Mouse (Mus musculus) T-helper 17 cell (primary cell): ENCODE measurements at regions not wholly inside any gene's neighbourhood (a gene's known extent, or its start where the extent isn't known, plus 50 kb on each side); places are given as distances from the start of the nearest gene placed in this dataset.
"Not testable (repeated sequence)": the region's sequence is repeated elsewhere in the genome, so short reads cannot be mapped to it uniquely, and the experiment has no call there.

Experiments used
- in situ Hi-C, 2 experiments: fragments of 300-600 bp; cut with MboI, MseI; formaldehyde crosslinking; loops; 1 replicate in 1 of 2; 2 replicates in 1 of 2; pipeline ENCODE4 v1.15.1; 2025; ENCODE audit warnings: high pct_unique_total_duplicates in 2 of 2

GRCm38 (mm10) chr8:118209301-118209700 is 74.2 kb upstream of the Cdh13 start:
- in situ Hi-C loops = not testable (repeated sequence)

- in situ Hi-C loops = no loop called here
Measured at GRCm38 (mm10) chr8:118190866-118191265, 92.7 kb upstream of the Cdh13 start.

- in situ Hi-C loops = no loop called here
Measured at GRCm38 (mm10) chr8:118189226-118189625, 94.3 kb upstream of the Cdh13 start.

DNA sequence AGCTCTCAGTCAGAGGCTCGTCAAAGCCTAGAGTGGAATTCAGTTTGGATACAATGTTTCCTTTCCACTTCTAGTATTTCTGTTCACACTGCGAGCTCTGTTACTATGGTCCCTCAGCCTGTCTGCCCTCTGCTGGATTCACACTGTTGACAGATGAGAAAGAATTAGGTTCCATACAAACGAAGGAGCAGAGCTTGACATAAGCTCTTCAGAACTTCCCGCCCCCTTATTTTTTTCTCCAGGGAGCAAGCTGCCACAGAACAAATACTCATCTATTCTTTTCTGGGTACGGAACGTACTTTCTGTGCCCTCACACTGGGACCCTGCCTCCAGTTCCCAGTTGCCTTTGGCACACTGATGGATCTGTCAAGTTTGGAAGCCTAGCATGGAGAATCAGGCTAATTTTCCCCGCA is 114.5 kb upstream of the Cdh13 start:
- in situ Hi-C loops = no loop called here

DNA sequence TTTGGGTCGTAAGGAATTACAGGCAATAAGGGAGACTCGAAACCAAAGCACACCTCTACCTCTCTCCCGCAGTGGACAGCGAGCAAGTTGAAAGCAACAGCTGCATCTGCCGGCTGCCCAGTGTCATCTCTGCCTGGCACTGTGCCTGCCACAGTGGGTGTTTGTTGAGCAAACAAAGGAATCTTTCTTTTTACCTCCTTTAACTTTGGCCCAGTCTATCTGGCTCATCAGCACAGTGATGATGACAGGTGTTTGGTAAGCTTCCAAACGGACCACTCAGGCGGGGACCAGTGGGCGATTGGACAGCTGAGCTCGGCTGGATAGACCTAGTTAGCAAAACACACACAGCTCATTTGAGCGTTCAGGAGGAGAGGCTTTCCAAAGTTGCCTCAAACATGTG is 121.4 kb upstream of the Cdh13 start:
- in situ Hi-C loops = no loop called here

DNA sequence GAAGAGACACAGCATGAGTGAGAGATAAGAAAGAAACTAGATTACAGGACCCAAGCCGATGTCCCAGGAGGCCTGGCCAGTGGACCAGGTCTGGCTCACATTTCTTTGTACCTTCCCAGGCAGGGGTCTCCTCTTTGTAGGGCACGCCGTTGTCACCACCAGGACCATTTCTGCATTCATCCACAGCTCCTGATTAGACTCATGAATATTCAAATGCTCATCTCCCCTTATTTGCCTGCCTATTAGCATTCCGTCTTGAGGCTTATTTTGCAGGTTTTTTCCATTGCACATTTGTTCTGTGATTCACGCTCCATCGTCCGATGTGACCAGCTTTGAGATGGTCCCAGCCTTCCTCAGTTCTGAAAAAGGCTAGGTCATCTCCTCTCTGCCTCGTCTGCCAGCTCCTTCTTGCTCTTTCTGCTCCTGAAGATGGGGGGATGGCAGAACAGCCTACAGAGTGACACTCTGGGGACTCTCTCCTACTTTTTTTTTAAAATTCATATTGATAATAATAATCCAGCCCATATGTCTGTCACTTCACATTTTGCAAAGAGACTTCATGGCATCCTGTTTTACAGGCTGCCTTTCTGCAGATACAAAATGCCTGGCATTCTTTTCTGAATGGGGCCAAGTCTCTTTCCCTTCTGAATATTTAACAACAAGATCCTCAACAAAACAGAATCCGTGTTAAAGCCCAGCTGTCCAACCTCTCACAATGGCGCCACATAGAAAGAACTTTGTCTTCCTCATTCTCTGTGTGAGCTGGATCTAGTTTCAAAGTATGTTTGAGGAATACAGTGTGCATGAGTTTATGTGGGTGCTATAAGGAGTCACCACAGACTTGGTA is 136.0 kb upstream of the Cdh13 start:
- in situ Hi-C loops = no loop called here

GRCm38 (mm10) chr8:118144546-118144945 is 139.0 kb upstream of the Cdh13 start:
- in situ Hi-C loops = no loop called here

DNA sequence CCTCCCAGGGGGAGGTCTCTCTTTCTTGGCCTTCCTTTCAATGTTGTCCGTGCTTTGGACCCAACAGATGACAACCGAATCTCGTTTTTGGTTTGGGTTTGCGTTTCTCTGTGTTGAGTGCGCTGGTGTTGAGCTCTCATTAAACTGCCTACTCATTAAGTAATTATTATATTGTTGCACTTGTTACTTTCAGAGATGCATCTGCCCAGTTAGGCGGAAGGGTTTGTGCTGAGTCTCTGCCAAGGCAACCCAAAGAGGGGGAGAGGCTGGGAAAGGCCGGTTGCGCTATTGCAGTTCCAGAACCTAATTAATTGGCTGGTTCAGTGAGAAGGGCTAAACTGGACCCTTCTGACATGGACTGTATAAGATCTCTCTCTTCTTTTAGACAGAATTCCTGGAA is 141.2 kb upstream of the Cdh13 start:
- in situ Hi-C loops = no loop called here

DNA sequence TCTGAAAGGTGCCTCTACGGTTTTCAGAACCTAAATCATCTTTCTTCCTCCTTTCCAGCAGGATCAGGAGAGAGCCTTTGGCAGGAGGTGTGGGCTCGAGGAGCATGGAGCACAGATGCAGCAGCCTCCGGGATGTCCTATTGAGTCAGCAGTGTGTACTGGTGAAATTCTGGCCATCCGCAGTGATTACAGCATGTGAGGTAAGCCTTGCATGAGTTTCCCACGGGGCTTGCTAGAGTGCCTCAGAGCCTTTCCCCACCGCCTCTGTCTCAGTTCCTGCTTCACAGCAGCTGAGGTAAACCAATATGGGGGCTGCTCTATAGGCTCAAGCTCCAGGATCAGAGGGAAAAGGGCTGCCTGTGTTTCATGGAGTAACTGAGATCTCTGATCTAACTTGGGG is 143.6 kb upstream of the Cdh13 start:
- in situ Hi-C loops = no loop called here

GRCm38 (mm10) chr8:118137846-118138245 is 145.7 kb upstream of the Cdh13 start:
- in situ Hi-C loops = no loop called here

DNA sequence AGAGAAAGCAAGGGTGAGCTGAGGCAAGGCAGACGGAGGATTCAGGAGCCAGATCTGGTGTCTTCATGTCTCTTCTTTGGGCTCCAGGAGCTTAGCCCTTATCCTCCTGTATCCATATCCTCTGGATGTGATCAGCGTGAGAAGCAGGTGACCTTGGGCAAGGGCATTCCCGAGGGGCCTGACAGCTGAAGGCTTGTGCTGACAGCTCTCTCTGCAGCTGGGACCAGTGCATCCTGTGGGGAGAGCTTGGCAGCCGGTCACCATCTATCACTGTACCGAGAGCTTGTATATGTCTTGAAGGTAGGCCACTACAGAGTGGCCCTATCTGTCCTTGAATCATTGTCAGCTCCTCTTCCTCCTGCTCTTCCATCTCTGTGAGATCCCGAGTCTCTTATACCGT is 158.5 kb upstream of the Cdh13 start:
- in situ Hi-C loops = no loop called here

- in situ Hi-C loops = no loop called here
Measured at GRCm38 (mm10) chr8:118114253-118114652, 169.3 kb upstream of the Cdh13 start.

- in situ Hi-C loops = loop anchor here in 1 of 2 experiments (5.0 kb wide), 1 partner anchor 973 kb away; no protein-coding TSS in a partner anchor
Measured at GRCm38 (mm10) chr8:118104464-118105050, 179.0 kb upstream of the Cdh13 start.

- in situ Hi-C loops = no loop called here
Measured at GRCm38 (mm10) chr8:118101346-118101745, 182.2 kb upstream of the Cdh13 start.

DNA sequence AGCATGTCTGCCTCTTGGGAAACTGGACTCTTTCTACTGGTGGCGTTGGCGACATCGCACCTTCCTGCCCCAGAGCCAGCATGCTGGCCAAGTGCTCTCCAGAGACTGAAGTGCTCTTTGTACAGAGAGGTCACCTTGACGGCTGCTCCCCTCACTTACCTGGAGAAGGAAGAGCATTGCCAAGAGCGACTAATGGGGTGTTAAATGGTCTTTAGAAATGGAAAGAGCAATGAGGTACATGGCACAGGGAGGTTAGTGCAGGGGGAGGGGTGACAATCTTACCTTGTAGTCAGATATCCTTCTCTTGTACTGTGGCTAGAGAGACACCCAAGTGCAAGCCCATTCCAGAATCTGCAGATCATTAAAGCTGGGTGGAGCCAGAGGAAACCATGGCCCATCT is 220.8 kb upstream of the Cdh13 start:
- in situ Hi-C loops = no loop called here

DNA sequence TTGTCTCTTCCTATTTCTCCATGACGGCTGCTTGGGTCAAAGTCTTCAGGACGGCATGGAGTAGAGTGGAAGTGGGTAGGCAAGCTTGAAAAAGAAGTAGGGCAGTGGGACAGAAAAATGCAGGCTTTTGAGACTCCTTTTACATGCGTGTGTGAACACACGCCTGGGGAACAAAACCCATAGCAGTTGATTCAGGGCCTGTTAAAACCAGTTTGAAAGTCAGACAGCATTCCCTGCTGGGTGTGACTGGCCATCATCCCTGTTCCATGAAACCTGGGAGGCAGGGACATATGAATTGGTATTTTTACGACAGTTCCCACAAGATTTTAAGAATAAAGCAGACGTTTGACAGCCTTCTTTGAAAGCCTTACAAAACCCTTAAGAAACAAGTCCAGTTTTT is 226.8 kb upstream of the Cdh13 start:
- in situ Hi-C loops = no loop called here

DNA sequence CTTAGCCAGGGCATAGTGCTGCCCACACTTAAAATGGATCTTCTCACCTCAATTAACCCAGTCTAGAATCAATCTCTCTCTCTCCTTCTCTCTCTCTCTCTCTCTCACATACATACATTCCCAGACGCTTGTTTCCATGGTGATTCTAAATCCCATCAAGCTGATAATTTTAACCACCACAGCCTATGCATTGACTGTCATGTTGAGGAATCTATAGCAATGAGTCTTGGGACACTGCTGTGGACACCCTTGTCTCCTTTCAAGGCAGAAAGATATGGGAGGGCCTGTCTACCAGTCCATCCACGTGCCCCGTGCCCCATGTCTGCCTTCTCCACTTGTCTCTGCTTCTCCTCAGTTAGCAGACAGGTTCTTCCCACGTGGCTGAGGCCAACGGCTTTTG is 228.0 kb upstream of the Cdh13 start:
- in situ Hi-C loops = no loop called here

GRCm38 (mm10) chr8:118050386-118050785 is 233.1 kb upstream of the Cdh13 start:
- in situ Hi-C loops = no loop called here

DNA sequence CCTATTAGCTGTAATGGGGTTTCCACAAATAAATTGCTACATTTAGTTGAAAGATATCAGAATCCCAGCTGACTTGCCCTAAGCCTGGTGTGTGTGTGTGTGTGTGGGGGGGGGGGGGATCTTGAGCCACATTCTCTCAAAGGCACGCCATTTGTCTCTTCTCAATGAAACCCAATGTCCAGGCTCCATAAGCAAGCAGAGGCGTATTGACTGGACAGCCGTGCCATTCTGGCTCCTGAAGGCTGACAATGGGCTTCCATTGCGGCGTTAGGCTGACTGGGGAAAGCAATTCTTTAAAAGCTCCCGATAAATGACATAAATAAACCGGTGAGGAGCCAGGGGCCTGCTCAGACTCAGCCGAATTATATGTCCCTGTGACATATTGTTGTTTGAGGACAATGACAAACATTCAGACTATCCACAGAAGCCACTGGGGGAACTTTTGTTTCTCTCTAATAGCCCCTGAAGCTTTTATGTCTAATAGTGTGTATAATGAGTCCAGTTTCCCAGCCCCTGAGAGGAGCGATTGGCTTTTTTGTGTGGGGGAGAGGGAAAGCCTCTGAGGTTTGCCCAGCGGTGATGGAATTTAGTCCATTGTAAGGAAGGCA is 240.6 kb upstream of the Mphosph6 start:
- in situ Hi-C loops = no loop called here

DNA sequence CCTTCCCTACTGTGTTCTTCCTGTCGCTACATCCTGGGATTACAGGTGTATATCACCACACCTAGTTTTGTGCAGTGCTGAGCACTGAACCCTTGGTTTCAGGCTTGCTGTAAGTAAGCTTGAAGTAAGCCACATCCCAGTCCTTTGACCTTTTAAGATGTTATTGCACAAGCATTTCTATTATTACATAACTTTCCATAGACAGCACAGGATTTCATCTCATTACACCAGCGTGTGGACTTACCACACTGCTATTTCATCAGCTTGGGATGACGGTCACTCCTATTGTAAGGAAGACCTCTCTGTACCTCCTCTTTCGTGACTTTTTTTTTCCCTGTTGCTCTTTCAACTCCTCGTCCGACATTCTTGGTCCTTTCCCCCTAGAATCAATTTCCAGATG is 239.5 kb upstream of the Mphosph6 start:
- in situ Hi-C loops = no loop called here

DNA sequence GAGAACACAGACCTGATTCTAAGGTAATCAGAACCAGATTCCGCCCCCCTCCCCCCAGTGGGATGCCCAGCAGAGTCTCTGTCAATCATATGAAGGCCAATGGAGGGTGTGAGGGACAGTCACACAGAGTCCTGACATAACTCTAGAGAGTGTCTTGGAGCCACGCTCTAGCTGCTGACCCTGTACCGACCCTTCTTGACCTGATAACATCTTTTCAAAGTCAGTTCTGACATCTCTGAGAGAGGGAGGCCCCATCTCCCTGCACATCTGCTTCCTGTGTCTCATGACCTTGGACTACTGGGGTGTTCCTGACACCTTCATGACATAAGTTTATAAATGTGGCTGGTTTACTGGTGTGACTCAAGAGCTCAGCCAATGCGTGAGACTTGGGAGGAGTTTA is 236.1 kb upstream of the Mphosph6 start:
- in situ Hi-C loops = no loop called here

DNA sequence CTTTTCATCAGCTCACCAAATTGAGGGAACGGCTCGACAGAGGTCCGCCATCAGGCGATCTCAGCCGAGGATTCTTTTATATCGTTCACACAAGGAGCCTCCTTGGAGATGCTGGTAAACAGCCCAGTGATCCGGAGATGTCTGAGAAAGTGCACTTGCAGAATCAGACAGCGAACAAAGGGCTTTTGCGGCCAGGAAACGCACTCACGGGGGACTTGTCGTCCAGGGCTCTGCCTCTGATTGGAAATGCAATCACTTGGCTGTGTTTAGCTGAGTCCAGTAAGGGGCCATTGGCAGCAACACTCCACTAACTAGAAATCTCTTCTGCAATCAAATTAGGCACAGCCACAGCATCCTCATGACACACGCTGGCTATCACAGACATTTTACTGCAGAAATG is 232.3 kb upstream of the Mphosph6 start:
- in situ Hi-C loops = no loop called here

GRCm38 (mm10) chr8:118031406-118031805 is 229.7 kb upstream of the Mphosph6 start:
- in situ Hi-C loops = no loop called here
